Mouse (Mus musculus) gastrocnemius, adult 18-20 months (tissue): ENCODE measurements at regions not wholly inside any gene's neighbourhood (a gene's known extent, or its start where the extent isn't known, plus 50 kb on each side); places are given as distances from the start of the nearest gene placed in this dataset.

Source experiments
- DNase-seq: peaks from one replicate; pipeline ENCODE4 v3.0.0; 2021; ENCODE audit warnings: low spot score

GRCm38 (mm10) chr9:112938781-112939180 lies 703.0 kb upstream of the Arpp21 start:
- DNase-seq = no peak

DNA sequence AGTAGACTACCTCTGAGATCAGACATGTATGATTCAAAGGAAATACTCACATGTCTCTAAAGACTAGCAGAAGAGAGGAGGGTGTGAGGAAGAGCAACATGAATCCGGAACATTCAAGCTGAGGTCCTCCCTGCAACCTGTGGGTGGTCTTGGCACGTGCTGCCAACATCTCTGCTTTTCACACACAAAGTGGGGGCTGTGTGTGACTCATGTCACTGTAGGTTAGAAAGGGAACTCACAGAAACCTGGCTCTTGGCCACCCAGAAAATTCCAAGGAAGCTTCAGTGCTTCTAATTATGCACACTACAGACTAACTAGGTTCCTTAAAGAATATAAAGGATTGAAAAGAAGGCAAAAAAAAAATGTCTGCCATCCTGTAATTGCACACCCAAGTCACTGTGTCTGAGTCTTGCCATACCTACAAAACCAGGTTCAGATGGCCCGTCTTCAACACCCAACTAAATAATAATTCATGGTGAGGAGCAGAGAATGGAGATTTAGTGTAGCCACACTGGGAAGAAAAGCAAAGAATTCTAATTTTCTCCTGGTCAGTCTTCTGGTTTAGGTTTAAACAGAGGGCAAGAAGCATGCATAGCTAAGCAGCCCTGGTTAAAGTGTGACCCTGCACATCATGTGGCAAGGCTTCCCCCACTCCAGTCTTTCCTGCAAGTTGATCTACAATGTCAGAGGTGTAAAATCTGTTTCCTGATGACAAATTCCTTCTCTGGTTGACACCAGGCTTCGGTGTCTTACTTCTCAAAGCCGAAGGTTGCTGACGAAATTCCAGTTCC lies 673.8 kb upstream of the Arpp21 start:
- no peak for DNase-seq

GRCm38 (mm10) chr9:112905955-112906354 lies 670.2 kb upstream of the Arpp21 start:
- no peak for DNase-seq

- DNase-seq = no peak
Measured at GRCm38 (mm10) chr9:112864921-112865320, 629.2 kb upstream of the Arpp21 start.

DNA sequence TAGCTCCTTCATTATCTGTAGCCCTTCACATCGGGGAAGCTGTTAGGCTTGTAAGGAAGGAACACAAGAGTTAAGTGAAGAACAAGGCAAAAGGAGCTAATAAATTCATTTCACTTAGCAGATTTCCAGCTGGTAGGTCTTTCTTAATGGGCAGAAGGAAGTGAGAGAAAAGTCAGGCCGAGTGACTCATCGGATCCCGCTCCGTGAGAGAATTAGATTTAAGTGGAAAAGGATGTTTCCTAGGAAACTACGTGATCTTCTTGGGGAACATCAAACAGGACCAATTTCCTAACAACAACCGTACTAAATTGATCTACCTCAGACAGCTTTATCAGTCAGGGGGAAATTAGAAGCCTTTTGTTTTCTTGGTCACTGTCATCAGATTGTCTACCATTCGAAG lies 625.4 kb upstream of the Arpp21 start:
- DNase-seq = no peak

GRCm38 (mm10) chr9:112860307-112860893 lies 624.7 kb upstream of the Arpp21 start:
- no peak for DNase-seq

- no peak for DNase-seq
Measured at GRCm38 (mm10) chr9:112841473-112841872, 605.7 kb upstream of the Arpp21 start.

- no peak for DNase-seq
Measured at GRCm38 (mm10) chr9:112839071-112839793, 603.5 kb upstream of the Arpp21 start.

GRCm38 (mm10) chr9:112837563-112837962 lies 601.8 kb upstream of the Arpp21 start:
- DNase-seq = no peak

GRCm38 (mm10) chr9:112834441-112835245 lies 598.9 kb upstream of the Arpp21 start:
- DNase-seq = no peak

- no peak for DNase-seq
Measured at GRCm38 (mm10) chr9:112831102-112831501, 595.4 kb upstream of the Arpp21 start.

DNA sequence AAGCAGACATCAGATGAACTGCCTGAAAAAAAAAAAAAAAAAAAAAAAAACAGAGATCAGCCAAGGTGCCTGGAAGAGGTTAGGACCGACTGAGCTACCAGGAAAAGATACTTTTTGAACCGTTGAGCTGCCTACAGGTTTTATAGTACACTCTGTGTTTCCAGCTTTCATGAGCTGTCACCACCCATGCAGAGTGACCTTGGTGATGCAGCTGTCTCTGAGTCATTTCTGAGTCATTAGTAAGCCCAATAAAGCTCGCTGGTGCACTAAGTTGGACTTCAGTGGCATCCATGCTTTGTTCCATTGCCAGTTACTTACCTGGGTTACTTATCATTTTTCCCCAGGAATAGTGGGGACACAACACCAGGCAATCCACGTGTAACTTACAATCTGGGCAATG lies 592.9 kb upstream of the Arpp21 start:
- no peak for DNase-seq

DNA sequence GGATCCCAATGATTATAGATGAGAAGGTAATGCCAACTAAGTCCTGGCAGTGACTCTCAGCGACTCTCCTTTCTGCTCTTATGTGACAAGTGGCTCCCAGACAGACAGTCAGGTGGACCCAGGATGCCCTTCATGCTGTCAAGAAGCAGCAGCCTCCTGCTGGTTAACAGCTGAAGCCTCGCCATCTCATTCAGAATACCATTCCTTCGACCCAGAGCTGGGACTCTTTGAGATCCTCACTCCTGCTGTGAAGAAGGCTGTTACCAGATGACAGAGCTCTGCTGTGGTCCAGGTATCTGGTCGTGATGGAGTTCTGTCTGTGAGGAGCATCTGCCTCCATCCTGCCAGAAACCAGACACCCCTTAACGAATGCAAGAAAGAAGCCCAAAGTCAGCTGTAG lies 590.9 kb upstream of the Arpp21 start:
- DNase-seq = no peak

DNA sequence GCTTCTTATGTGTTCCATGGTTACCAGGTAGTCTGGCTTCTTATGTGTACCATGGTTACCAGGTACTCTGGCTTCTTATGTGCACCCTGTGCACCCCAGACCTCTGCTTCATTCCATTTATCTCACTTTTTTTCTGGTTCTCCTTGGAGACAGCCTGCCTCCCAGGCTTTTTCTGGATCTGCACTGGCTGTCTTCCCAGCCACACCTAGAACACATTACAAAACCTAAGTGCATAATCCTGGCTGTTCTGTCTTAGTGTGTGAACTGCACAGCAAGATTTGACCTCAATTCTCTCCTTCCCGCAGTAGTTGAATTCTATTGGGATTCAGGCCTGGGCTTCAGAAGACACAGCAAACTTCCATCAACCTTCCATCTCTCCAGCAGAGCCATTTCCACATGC lies 586.2 kb upstream of the Arpp21 start:
- no peak for DNase-seq

- no peak for DNase-seq
Measured at GRCm38 (mm10) chr9:112811946-112812345, 576.2 kb upstream of the Arpp21 start.

DNA sequence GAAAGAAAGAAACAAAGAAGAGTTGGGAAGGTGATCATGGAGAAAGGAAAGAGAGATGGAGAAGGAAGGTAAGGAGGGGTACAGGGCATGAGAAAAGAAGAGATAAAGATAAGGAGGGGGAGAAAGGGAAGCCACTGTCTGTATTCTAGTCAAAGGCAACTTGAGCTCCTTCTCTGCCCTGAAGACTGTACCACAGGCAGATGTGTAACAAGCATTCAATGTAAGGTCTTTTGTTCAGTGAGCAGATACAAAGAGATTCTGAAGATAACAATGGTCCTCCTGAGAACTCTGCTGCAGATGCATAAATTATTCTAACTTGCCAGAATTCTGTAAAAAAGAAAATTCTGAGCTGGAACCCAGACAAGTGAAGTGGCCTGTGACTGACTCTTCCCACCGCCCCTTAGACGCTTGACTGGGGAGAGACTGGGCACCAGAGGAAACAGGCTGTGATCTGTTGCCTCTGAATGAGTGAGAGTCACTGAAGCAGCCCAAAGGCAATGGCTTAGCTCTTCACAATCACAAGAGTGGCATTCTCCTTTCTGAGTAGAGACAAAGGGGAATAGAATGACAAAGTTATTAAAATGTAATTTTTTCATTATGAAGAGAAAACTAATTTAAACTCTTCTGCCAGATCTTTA lies 564.0 kb upstream of the Arpp21 start:
- DNase-seq = no peak

DNA sequence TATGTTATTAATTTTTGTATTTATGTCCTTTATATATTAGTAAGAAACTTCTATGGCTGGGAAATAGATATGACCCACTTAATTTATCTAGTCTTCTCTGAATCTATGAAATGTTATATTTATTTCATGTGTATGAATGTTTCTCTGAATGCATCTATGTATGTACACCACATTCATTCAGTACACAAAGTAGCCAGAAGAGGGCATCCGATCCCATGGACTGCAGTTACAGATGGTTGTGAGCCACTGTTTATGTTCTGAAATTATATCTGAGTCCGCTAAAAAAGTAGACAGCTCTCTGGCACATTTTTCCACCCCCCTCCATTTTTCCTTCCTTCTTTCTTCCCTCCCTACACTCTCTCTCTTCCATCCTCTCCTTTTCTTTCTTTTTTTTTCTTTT lies 557.8 kb upstream of the Arpp21 start:
- DNase-seq = no peak

DNA sequence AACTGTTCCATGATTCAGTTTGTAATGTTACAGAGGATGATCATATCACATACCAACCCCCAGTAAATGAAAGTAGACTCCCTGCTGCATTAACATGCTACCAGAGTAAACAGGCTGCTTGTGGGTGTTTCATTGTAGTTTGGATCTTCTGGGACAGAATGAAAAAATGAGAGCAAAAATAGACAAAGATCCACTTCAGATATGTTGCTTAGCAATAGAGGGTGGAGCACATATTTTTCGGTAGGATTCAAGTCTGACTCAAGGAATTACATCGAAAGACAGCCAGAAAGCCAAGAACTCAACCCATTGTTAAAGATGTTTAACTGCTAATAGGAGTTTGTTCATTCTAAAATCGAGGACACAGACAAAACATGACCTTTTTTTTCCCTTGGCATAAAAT lies 536.2 kb upstream of the Arpp21 start:
- DNase-seq = no peak

DNA sequence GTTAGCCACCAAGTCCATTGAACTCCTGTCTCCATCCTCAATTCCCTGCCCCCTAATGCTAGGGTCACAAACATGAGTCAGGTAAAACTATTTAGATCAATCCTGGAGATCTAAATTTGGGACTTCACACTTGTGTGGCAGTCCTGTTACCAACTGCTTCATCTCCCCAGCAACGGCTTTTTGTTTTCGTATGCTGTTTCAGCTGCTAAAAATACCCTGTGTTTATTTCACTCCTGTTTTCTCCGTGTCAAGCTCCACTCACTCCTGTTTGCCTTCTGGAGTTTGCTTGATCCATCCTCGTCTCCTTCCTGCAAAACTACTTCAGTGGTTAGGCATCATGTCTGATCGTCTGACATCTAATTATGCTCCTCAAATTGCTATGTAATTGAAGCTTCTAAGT lies 508.9 kb upstream of the Arpp21 start:
- no peak for DNase-seq

DNA sequence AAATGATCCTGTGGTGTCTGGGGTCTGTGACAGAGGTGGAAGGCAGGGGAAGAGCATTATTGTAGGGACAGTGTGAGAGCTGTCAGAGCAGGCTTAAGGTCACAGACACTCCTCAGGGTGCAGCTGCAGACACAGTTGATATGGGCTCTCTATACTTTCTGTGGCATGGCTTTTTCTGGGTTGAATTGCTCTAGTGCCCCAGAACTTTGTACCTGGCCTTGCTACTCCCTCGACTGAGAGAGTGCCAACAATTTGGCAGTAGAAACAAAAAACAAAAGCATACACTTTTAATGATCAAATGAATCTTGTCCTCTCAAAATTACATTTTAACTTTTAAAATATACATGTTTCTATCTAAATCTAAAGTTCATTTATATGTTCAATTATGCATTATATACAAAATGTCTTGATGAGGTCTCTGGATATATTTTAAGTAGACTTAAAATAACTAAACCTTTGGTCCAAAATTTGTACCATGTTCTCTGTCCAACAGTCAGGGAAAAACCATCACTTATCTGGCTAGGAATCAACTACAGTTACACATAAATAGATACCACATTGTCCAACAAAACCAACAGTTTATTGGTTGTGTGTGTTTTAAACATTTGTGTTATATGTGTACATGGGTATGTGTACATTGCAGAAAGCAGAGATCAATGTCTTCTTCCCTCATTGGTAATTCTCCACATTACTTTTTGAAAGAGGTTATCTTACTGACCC lies 508.3 kb upstream of the Arpp21 start:
- DNase-seq = no peak

- DNase-seq = no peak
Measured at GRCm38 (mm10) chr9:112735761-112736160, 500.0 kb upstream of the Arpp21 start.
